Comparison of ENCODE assay signal across 13 mouse cellular contexts in genomic region chr6:113787459-113787968, GRCm38 (mm10). TPM values are rescaled to one million over a fixed set of nuclear protein-coding genes. Genes with fewer than 3 reads are reported as not detected.
DNase-seq lines count a peak whose midpoint lies in the region; ATAC-seq and TF ChIP-seq lines count a peak whose summit lies in the region.
"Had no signal": no experiment of that assay in that cellular context is flagged by ENCODE, and none has a peak within 500 bp of the region (broad histone marks: within the 10 kb centered on the region; RNA-seq: fewer than 3 reads in every experiment).

No protein-coding gene starts in this region.

- H3K4me3 ChIP-seq in layer of hippocampus, adult 2 months = no peak overlapping the region
- no peak overlapping the region for H3K4me3 ChIP-seq in hindbrain, postnatal 0 days (ENCODE audit: low read length)

- DNase-seq in layer of hippocampus, adult 2 months (ENCODE audit: low spot score in 2 of 2) = no peak
- no peak for DNase-seq in layer of hippocampus, postnatal 25 days (ENCODE audit: extremely low spot score in 1 of 2, low spot score in 1 of 2)
- DNase-seq in brain, embryonic 14.5 days (ENCODE audit: low read depth) = peak; percentile 12
- DNase-seq in embryo, embryonic 11 days = peak; percentile 24
- DNase-seq in hindbrain, postnatal 0 days (ENCODE audit: low spot score) = no peak
- no peak for DNase-seq in thymus, postnatal 4 days
- DNase-seq in adrenal gland, postnatal 4 days (ENCODE audit: low spot score in 2 of 2) = no peak
- DNase-seq: adrenal gland, postnatal 25 days; forebrain, postnatal 0 days; right cerebral cortex, postnatal 4 days; thymus, postnatal 14 days had no signal

- peaks cover 28% of the 10 kb centered on the region for H3K36me3 ChIP-seq in hindbrain, postnatal 0 days (ENCODE audit: insufficient read depth, low read length)

- H3K9ac ChIP-seq in hindbrain, postnatal 0 days (replicated peaks; ENCODE audit: low read length) = no peak overlapping the region
- H3K9ac ChIP-seq: forebrain, postnatal 0 days; liver, embryonic 14.5 days had no signal

- no peaks in the 10 kb centered on the region for H3K27me3 ChIP-seq in hindbrain, postnatal 0 days (ENCODE audit: insufficient read depth, low read length)

- H3K9me3 ChIP-seq in hindbrain, postnatal 0 days (ENCODE audit: low read length) = no peaks in the 10 kb centered on the region

- H3K4me2 ChIP-seq in hindbrain, postnatal 0 days (ENCODE audit: low read depth, low read length) = no peak overlapping the region

- ATAC-seq in hindbrain, postnatal 0 days = 0 out of 2 replicates have a peak, but pooled peaks have one; percentile 28
- ATAC-seq: CD4-positive, CD25-positive, alpha-beta regulatory T cell, adult 4 months; forebrain, postnatal 0 days had no signal

- TF ChIP-seq POLR2A in brain, embryonic 14.5 days (IDR thresholded peaks at IDR 0.05; ENCODE audit: borderline replicate concordance, extremely low read depth, insufficient read depth, insufficient read length, poor library complexity, severe bottlenecking) = no peak

- WGBS in hindbrain, postnatal 0 days = 44% methylated on average over 6 of the region's 6 CpGs

- TF ChIP-seq CTCF in layer of hippocampus, adult 2 months (conservative IDR thresholded peaks at IDR 0.05) = no peak
- TF ChIP-seq CTCF in brain, embryonic 14.5 days (IDR thresholded peaks at IDR 0.05; ENCODE audit: borderline replicate concordance, extremely low read depth, insufficient read depth, insufficient read length) = no peak
- no peak for TF ChIP-seq CTCF in hindbrain, postnatal 0 days (IDR thresholded peaks at IDR 0.05; ENCODE audit: low read depth)

- H3K4me1 ChIP-seq in hindbrain, postnatal 0 days (ENCODE audit: insufficient read depth, low read length) = no peaks in the 10 kb centered on the region

- H3K27ac ChIP-seq in layer of hippocampus, adult 2 months = peak overlapping the region; percentile 46; the same call in 1 of the 2 replicates
- no peak overlapping the region for H3K27ac ChIP-seq in hindbrain, postnatal 0 days
- H3K27ac ChIP-seq: liver, embryonic 14.5 days had no signal

RNA-seq across cellular contexts. Expression of gene Sec13, which starts 47.0 kb away (rescaled TPM):
- 10 to 100 TPM; 73.4 to 77.3 TPM for total RNA-seq in layer of hippocampus, adult 2 months (2021)
- total RNA-seq in layer of hippocampus, postnatal 25 days (2021) = 10 to 100 TPM; 73.9 to 78.5 TPM
- polyA plus RNA-seq in brain, embryonic 14.5 days (2012; rRNA removed) = 183 and 266 TPM in 2 replicates
- total RNA-seq in hindbrain, postnatal 0 days (2014; rRNA removed) = 129 and 141 TPM in 2 replicates
- 171 and 174 TPM in 2 replicates for polyA plus RNA-seq in hindbrain, postnatal 0 days (2015; fragmentation: Nextera tagmentation; extraction: Ambion mirVana)
- total RNA-seq in adrenal gland, postnatal 4 days (2021) = 100 to 1,000 TPM; 122 to 123 TPM

Comparison
In these comparisons a context has a peak if more than half of its experiments do, and no peak if none do; other contexts are left out.
1. DNase-seq: peak in brain, embryonic 14.5 days (single experiment) and embryo, embryonic 11 days (single experiment); none in layer of hippocampus, adult 2 months (0 of 2), layer of hippocampus, postnatal 25 days (0 of 2), hindbrain, postnatal 0 days (single experiment), thymus, postnatal 4 days (single experiment) and adrenal gland, postnatal 4 days (0 of 2).